Mouse (Mus musculus) E14TG2a.4 (cell line): ENCODE measurements around the gene Saysd1.
A peak's percentile ranks its signal among the peaks of the same experiment; 100 is the strongest.

ENCODE experiments used
- H3K27me3 ChIP-seq: 2 replicates; pipeline ENCODE4 v1.6.1; 2014; ENCODE audit warnings: low read length, control low read depth; ENCODE audit not compliant: insufficient read depth
- H3K36me3 ChIP-seq: 2 replicates; pipeline ENCODE4 v1.6.1; 2014; ENCODE audit warnings: low read length, control low read depth; ENCODE audit not compliant: insufficient read depth
- H3K4me1 ChIP-seq: replicated peaks from 2 replicates; pipeline ENCODE4 v1.6.1; 2014; ENCODE audit warnings: low read depth, low read length, control low read depth
- H3K4me3 ChIP-seq: replicated peaks from 2 replicates; pipeline ENCODE4 v1.5.1; 2014; ENCODE audit warnings: mild to moderate bottlenecking, low read length
- H3K9me3 ChIP-seq: 2 replicates; pipeline ENCODE4 v1.6.1; 2014; ENCODE audit warnings: low read length, control low read depth
- CTCF ChIP-seq: conservative IDR thresholded peaks from 2 replicates; pipeline ENCODE4 v1.5.1; 2014; ENCODE audit warnings: low read length
- NANOG ChIP-seq: IDR thresholded peaks from 2 replicates; pipeline ENCODE4 v1.6.1; 2014; ENCODE audit warnings: borderline replicate concordance, low read length, mixed read lengths
- POU5F1 ChIP-seq: IDR thresholded peaks from 2 replicates; pipeline ENCODE4 v1.6.1; 2014; ENCODE audit warnings: low read length, borderline replicate concordance

Gene Saysd1

DNA sequence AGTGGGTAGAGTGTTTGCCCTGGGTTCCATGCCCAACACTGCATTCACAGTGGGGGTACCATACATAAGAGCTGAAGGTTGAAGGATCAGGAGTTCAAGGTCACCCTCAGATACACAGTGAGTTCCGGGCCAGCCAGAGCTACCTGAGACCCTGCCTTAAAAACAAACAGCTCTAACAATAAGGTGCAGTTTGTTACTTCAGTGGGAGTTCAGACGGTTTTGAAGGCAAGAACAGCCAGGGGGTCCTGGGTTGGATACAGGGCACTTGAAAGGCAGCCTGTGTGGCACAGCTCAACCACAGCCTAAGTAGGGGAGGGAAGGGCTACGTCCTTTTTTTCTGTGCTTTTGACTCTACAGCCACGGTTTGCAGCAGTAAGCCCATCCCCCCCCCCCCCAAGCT, 40.3 kb upstream of the Saysd1 start:
- TF ChIP-seq NANOG (peak; percentile 45; the same call in 1 of the 2 replicates), CTCF (no peak)
- Histone ChIP-seq H3K9me3 (no peaks in the 10 kb centered on the region), H3K4me3 (peak overlapping the region; percentile 97), H3K27me3 (no peaks in the 10 kb centered on the region), H3K36me3 (peaks cover 59% of the 10 kb centered on the region), H3K4me1 (peaks cover 82% of the 10 kb centered on the region)

DNA sequence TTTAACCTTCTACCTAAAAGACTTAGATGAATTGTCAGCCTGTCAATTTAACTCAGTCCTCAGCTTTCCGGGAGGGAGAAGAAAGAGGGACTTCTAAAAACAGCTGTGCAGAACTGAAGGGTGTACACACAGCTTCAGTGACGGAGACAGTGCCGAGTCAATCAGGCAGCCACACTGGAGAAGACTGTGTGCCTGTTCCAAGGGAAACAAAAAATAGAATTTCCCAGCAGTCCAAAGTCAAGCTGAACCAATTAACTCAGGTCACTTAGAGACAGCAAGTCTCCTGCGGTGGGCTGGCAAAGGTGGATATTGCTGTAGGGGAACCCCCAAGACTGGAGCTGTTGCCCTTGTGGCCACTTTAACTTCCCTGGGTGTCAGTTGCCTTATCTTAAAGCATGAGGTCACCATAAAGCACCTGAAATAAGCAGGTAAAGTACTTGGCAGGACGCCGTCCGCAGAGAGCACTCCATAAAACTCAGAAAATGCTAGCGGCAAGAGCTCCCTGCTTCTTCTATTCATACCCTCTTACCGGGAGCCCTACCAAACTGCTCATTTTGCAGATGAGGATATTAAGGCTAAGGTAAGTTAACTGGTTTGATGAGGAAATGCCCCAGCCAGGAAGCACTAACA, 39.3 kb upstream of the Saysd1 start:
- H3K9me3 ChIP-seq = no peaks in the 10 kb centered on the region
- no peak for TF ChIP-seq NANOG
- TF ChIP-seq CTCF = no peak
- TF ChIP-seq POU5F1 = no peak

DNA sequence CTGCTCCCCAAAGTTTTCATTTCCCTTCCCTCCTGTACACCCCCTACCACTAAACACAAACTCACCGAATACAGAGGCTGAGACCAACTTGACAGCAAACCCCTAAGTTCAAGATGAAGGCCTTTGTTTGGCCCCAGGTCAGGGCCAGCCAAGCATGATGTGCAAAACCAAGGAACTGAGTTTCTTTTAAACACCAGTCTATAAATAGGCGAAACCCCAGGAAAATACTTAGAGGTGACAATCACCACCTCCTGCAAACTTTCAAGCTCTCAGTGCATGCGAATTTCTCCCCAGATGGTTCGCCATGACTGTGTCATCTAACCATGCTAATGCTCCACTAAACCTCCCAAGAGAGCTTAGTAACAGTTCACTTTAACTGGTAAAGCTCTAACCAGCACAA, 37.4 kb upstream of the Saysd1 start:
- no peaks in the 10 kb centered on the region for H3K27me3 ChIP-seq
- TF ChIP-seq NANOG (no peak), CTCF (no peak), POU5F1 (no peak)
- peak overlapping the region; percentile 33 for H3K4me3 ChIP-seq
- peaks cover 88% of the 10 kb centered on the region for H3K36me3 ChIP-seq
- peaks cover 92% of the 10 kb centered on the region for H3K4me1 ChIP-seq
- no peaks in the 10 kb centered on the region for H3K9me3 ChIP-seq

More for the DNA sequence above, 39.3 kb upstream of the Saysd1 start:
- peak overlapping the region; percentile 97 for H3K4me3 ChIP-seq
- no peaks in the 10 kb centered on the region for H3K27me3 ChIP-seq
- peaks cover 82% of the 10 kb centered on the region for H3K4me1 ChIP-seq
- H3K36me3 ChIP-seq = peaks cover 69% of the 10 kb centered on the region

DNA sequence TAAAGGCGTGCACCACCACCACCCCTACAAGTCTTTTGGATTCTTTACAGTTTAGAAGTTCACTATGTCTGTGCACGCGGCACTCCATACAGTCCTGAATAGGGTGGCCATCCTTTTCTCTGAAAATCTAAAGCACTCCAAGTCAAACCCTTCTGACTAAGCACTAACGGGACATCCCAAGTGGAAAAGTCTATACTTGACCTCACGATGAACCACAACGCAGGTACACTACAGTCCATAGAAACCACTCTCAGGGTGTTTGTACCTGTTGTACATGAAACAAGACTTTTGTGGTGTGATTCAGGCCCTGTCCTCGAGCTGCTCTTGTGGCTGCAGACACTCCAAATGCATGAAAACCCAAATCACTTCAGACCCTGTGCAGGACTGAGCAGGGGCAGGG, 36.8 kb upstream of the Saysd1 start:
- Histone ChIP-seq H3K9me3 (no peaks in the 10 kb centered on the region), H3K27me3 (no peaks in the 10 kb centered on the region), H3K4me1 (peaks cover 95% of the 10 kb centered on the region), H3K4me3 (peak overlapping the region; percentile 33), H3K36me3 (peaks cover 89% of the 10 kb centered on the region)
- no peak for TF ChIP-seq NANOG
- no peak for TF ChIP-seq CTCF
- no peak for TF ChIP-seq POU5F1

DNA sequence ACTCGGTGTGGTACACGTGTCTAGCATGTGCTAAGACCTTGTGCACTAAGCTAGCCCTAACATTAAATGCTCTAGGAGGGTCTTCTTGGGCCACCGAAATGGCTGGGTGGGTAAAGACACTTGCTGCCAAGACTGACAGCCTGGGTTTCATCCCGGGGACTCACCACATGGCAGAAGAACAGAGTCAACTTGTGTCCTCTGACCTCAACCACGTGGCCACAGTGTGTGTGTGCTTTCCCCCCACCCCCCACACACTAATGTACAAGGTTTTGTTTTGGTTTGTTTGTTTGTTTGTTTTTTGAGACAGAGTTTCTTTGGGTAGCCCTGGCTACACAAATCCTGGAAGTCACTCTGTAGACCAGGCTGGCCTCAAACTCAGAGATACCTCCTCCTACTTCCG, 36.4 kb upstream of the Saysd1 start:
- Histone ChIP-seq H3K36me3 (peaks cover 89% of the 10 kb centered on the region), H3K27me3 (no peaks in the 10 kb centered on the region), H3K9me3 (no peaks in the 10 kb centered on the region), H3K4me3 (peak overlapping the region; percentile 33), H3K4me1 (peaks cover 95% of the 10 kb centered on the region)
- no peak for TF ChIP-seq CTCF
- TF ChIP-seq NANOG = no peak
- no peak for TF ChIP-seq POU5F1

DNA sequence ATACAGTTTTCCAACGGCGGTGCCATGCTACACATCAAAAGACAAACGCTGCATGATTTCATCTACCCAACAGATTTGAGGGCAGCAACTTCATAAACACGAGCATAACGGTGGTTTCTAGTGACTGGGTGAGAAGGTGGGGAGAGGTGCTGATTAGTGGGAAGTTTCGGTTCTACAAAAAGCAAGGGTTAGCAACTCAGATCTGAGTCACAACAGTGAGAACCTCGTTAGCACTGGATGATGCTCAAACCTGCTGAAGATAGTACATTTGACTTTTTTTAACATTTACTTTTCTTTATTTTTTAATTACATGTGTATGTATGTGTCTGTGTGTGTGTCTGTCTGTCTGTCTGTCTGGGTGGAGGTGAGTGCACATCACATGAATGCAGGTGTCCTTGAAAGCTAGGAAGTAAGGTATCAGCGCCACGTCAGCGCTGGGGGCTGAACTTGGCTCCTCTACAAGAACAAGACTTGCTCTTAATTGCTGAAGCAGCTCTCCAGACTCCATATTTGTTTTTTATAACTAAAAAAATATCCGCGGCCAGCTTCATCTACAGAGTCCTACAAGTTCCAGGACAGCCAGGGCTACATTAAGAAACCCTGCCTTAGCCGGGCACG, 35.6 kb upstream of the Saysd1 start:
- Histone ChIP-seq H3K9me3 (no peaks in the 10 kb centered on the region), H3K4me3 (peak overlapping the region; percentile 33), H3K27me3 (no peaks in the 10 kb centered on the region), H3K36me3 (peaks cover 89% of the 10 kb centered on the region), H3K4me1 (peaks cover 97% of the 10 kb centered on the region)
- no peak for TF ChIP-seq NANOG
- no peak for TF ChIP-seq POU5F1
- no peak for TF ChIP-seq CTCF

DNA sequence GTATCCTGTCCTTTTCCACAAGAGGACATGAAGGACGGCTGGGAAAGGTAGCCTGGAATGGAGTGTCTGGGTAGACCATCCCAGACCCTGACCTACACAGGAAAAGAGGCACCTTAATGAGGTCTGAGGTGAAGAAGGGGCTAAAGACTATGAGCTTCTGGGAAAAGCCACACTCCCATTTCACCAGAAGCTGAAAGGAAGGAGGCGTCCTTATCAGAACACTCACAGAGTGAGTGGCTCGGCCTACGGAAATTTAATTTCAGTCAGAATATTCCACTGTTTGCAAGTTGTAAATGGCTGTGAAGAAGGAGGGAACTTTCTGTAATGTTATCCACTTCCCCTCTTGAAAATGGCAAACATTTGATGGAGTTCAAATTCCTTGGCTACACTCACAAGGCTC, 34.6 kb upstream of the Saysd1 start:
- Histone ChIP-seq H3K9me3 (no peaks in the 10 kb centered on the region), H3K27me3 (no peaks in the 10 kb centered on the region), H3K4me1 (peaks cover 99% of the 10 kb centered on the region), H3K36me3 (peaks cover 96% of the 10 kb centered on the region), H3K4me3 (peak overlapping the region; percentile 33)
- TF ChIP-seq POU5F1 (no peak), NANOG (no peak), CTCF (no peak)

DNA sequence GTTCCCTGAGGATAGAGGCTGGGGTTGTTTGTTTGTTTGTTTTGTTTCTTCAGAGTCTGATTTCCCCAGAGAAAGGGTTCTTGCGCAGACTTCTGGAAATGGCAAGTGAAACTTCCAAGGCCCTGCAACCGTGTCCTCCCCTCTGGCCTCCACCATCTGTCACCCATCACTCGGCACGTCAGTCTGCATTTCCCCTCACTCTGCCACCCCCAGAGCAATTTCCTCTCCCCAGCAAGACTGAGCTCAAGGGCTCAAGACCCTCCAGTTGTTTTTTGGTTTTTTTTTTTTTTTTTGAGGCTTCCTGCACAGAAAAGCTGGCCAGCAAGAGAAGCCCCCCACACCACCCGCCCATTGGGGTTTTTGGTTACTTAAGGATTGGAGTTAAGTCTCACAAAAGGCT, 34.2 kb upstream of the Saysd1 start:
- no peak for TF ChIP-seq NANOG
- TF ChIP-seq POU5F1 = no peak
- TF ChIP-seq CTCF = no peak
- no peaks in the 10 kb centered on the region for H3K9me3 ChIP-seq
- H3K36me3 ChIP-seq = peaks cover 96% of the 10 kb centered on the region
- peaks cover 99% of the 10 kb centered on the region for H3K4me1 ChIP-seq
- H3K4me3 ChIP-seq = peak overlapping the region; percentile 33
- H3K27me3 ChIP-seq = no peaks in the 10 kb centered on the region

DNA sequence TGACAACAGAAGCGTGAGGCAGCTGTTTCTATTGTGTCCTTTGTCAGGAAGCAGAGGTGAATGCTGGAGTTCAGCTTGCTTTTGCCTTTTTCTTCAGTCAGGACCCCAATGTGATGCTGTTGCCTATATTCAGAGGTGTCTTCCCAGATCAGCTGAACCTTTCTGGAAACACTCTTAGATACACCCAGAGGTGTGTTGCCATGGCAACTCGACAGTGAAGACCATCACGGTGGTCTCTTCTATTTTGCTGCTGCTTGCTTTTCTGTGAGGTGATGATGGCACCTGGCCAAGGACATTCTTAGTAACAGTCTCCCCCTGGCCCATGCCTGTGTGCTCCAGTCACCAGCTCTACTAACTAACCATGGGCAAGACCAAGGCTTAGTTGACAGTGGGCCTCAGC, 33.5 kb upstream of the Saysd1 start:
- TF ChIP-seq NANOG = no peak
- TF ChIP-seq CTCF = no peak
- no peak for TF ChIP-seq POU5F1
- Histone ChIP-seq H3K27me3 (no peaks in the 10 kb centered on the region), H3K4me3 (peak overlapping the region; percentile 33; the same call in 1 of the 2 replicates), H3K9me3 (no peaks in the 10 kb centered on the region), H3K36me3 (peaks cover 96% of the 10 kb centered on the region), H3K4me1 (peaks cover 100% of the 10 kb centered on the region)
